8 mouse cellular contexts compared by ENCODE assay signal in genomic region chr15:78916052-78916826, GRCm38 (mm10). TPM values are rescaled to one million over a fixed set of nuclear protein-coding genes. Genes with fewer than 3 reads are reported as not detected.
DNase-seq lines count a peak whose midpoint lies in the region; ATAC-seq lines count a peak whose summit lies in the region.

No protein-coding gene starts in this region.

- H3K27ac ChIP-seq in hindbrain, embryonic 12.5 days: peak overlapping the region; percentile 42
- peak overlapping the region; percentile 64 for H3K27ac ChIP-seq in midbrain, embryonic 15.5 days

- peak; percentile 5; the same call in 1 of the 2 replicates for ATAC-seq in hindbrain, embryonic 12.5 days (ENCODE audit: low FRiP score)
- ATAC-seq in midbrain, embryonic 15.5 days (replicated peaks): no peak
- ATAC-seq in CD4-positive, CD25-positive, alpha-beta regulatory T cell, adult 4 months: no peak

- H3K4me3 ChIP-seq in hindbrain, embryonic 12.5 days: peak overlapping the region; percentile 72
- H3K4me3 ChIP-seq in midbrain, embryonic 15.5 days: peak overlapping the region; percentile 93

- intact Hi-C loops in left cerebral cortex, postnatal 4 days (cut with DNase I): no loop called here

- peak overlapping the region; percentile 96 for H3K4me2 ChIP-seq in hindbrain, embryonic 12.5 days (replicated peaks)
- peak overlapping the region; percentile 93 for H3K4me2 ChIP-seq in midbrain, embryonic 15.5 days

- 38% methylated on average over 12 of the region's 12 CpGs for WGBS in hindbrain, embryonic 12.5 days
- WGBS in midbrain, embryonic 15.5 days: 23% methylated on average over 12 of the region's 12 CpGs

- peaks cover 35% of the 10 kb centered on the region for H3K4me1 ChIP-seq in hindbrain, embryonic 12.5 days
- H3K4me1 ChIP-seq in midbrain, embryonic 15.5 days: peaks cover 35% of the 10 kb centered on the region

- peak overlapping the region; percentile 85 for H3K9ac ChIP-seq in hindbrain, embryonic 12.5 days
- H3K9ac ChIP-seq in midbrain, embryonic 15.5 days: peak overlapping the region; percentile 48

- H3K36me3 ChIP-seq in hindbrain, embryonic 12.5 days: peaks cover 22% of the 10 kb centered on the region
- peaks cover 10% of the 10 kb centered on the region; the same call in 1 of the 2 replicates for H3K36me3 ChIP-seq in midbrain, embryonic 15.5 days (replicated peaks)

- no peaks in the 10 kb centered on the region for H3K9me3 ChIP-seq in hindbrain, embryonic 12.5 days (replicated peaks)
- H3K9me3 ChIP-seq in midbrain, embryonic 15.5 days: no peaks in the 10 kb centered on the region

- peak; percentile 67 for DNase-seq in left cerebral cortex, postnatal 4 days
- no peak for DNase-seq in left cerebral cortex, adult 9 months (ENCODE audit: low spot score in 2 of 2)
- DNase-seq in cerebellum, adult 9-10 months: peak; percentile 80
- no peak for DNase-seq in urinary bladder, adult 18-20 months (ENCODE audit: low spot score in 2 of 2)
- DNase-seq in urinary bladder, postnatal 10 days (ENCODE audit: low spot score): no peak

- H3K27me3 ChIP-seq in hindbrain, embryonic 12.5 days: no peaks in the 10 kb centered on the region
- no peaks in the 10 kb centered on the region for H3K27me3 ChIP-seq in midbrain, embryonic 15.5 days (replicated peaks)

RNA-seq across cellular contexts. Expression of gene Pdxp, which starts 2.5 kb away (rescaled TPM):
- total RNA-seq in left cerebral cortex, postnatal 4 days (2021): 100 to 1,000 TPM; 107 to 117 TPM
- polyA plus RNA-seq in hindbrain, embryonic 12.5 days (2016; fragmentation: Nextera tagmentation; extraction: Ambion mirVana): 48.1 and 49.0 TPM in 2 replicates
- 112 and 125 TPM in 2 replicates for polyA plus RNA-seq in midbrain, embryonic 15.5 days (2015; fragmentation: Nextera tagmentation; extraction: Ambion mirVana)
- polyA plus RNA-seq in CD4-positive, CD25-positive, alpha-beta regulatory T cell, adult 4 months (2017; shearing (Covaris generic)): 1 to 10 TPM; 2.3 to 2.7 TPM

RNA-seq across cellular contexts. Expression of gene Lgals1, which starts 10.3 kb away (rescaled TPM):
- total RNA-seq in left cerebral cortex, postnatal 4 days (2021): 10 to 100 TPM; 25.2 to 29.4 TPM
- 569 and 595 TPM in 2 replicates for polyA plus RNA-seq in hindbrain, embryonic 12.5 days (2016; fragmentation: Nextera tagmentation; extraction: Ambion mirVana)
- polyA plus RNA-seq in midbrain, embryonic 15.5 days (2015; fragmentation: Nextera tagmentation; extraction: Ambion mirVana): 80.4 and 93.5 TPM in 2 replicates
- polyA plus RNA-seq in CD4-positive, CD25-positive, alpha-beta regulatory T cell, adult 4 months (2017; shearing (Covaris generic)): 100 to 1,000 TPM; 366 to 481 TPM

RNA-seq across cellular contexts. Expression of gene Sh3bp1, which starts 16.7 kb away (rescaled TPM):
- total RNA-seq in left cerebral cortex, postnatal 4 days (2021): 1 to 10 TPM; 5.4 to 6.0 TPM
- polyA plus RNA-seq in hindbrain, embryonic 12.5 days (2016; fragmentation: Nextera tagmentation; extraction: Ambion mirVana): 15.5 and 17.4 TPM in 2 replicates
- polyA plus RNA-seq in midbrain, embryonic 15.5 days (2015; fragmentation: Nextera tagmentation; extraction: Ambion mirVana): 3.6 and 4.2 TPM in 2 replicates
- polyA plus RNA-seq in CD4-positive, CD25-positive, alpha-beta regulatory T cell, adult 4 months (2017; shearing (Covaris generic)): 10 to 100 TPM; 49.5 to 59.0 TPM

RNA-seq across cellular contexts. Expression of gene Gm49510, which starts 16.8 kb away (rescaled TPM):
- not detected for total RNA-seq in left cerebral cortex, postnatal 4 days (2021)
- polyA plus RNA-seq in hindbrain, embryonic 12.5 days (2016; fragmentation: Nextera tagmentation; extraction: Ambion mirVana): 0.22 and 0.61 TPM in 2 replicates
- polyA plus RNA-seq in midbrain, embryonic 15.5 days (2015; fragmentation: Nextera tagmentation; extraction: Ambion mirVana): not detected in 2 replicates
- polyA plus RNA-seq in CD4-positive, CD25-positive, alpha-beta regulatory T cell, adult 4 months (2017; shearing (Covaris generic)): not detected

RNA-seq across cellular contexts. Expression of gene Nol12, which starts 18.5 kb away (rescaled TPM):
- 10 to 100 TPM; 46.5 to 47.8 TPM for total RNA-seq in left cerebral cortex, postnatal 4 days (2021)
- 53.8 and 60.0 TPM in 2 replicates for polyA plus RNA-seq in hindbrain, embryonic 12.5 days (2016; fragmentation: Nextera tagmentation; extraction: Ambion mirVana)
- polyA plus RNA-seq in midbrain, embryonic 15.5 days (2015; fragmentation: Nextera tagmentation; extraction: Ambion mirVana): 62.5 and 65.8 TPM in 2 replicates
- polyA plus RNA-seq in CD4-positive, CD25-positive, alpha-beta regulatory T cell, adult 4 months (2017; shearing (Covaris generic)): 10 to 100 TPM; 45.5 to 46.5 TPM

Comparison
In these comparisons a context has a peak if more than half of its experiments do, and no peak if none do; other contexts are left out.
1. DNase-seq: peak in left cerebral cortex, postnatal 4 days (single experiment) and cerebellum, adult 9-10 months (single experiment); none in left cerebral cortex, adult 9 months (0 of 2), urinary bladder, adult 18-20 months (0 of 2) and urinary bladder, postnatal 10 days (single experiment).
2. RNA of gene Pdxp, which starts 2.5 kb away (polyA plus RNA-seq): 112 to 125 TPM in midbrain, embryonic 15.5 days and 48.1 to 49.0 TPM in hindbrain, embryonic 12.5 days; 2.3 to 2.7 TPM in CD4-positive, CD25-positive, alpha-beta regulatory T cell, adult 4 months; every median in the first group is over 10 times any median in the second.